Mouse (Mus musculus) megakaryocyte, embryonic 14.5 days (primary cell): ENCODE measurements at regions not wholly inside any gene's neighbourhood (a gene's known extent, or its start where the extent isn't known, plus 50 kb on each side); places are given as distances from the start of the nearest gene placed in this dataset.
A peak's percentile ranks its signal among the peaks of the same experiment; 100 is the strongest.

Experiments used
- H3K27me3 ChIP-seq: replicated peaks from 2 replicates; pipeline ENCODE3; 2012; ENCODE audit warnings: inconsistent platforms
- H3K36me3 ChIP-seq: replicated peaks from 2 replicates; pipeline ENCODE3; 2012; ENCODE audit warnings: low read length, inconsistent platforms, mixed read lengths
- H3K4me1 ChIP-seq: 2 replicates; pipeline ENCODE4 v1.6.1; 2012; ENCODE audit warnings: inconsistent platforms
- H3K4me3 ChIP-seq: replicated peaks from 2 replicates; pipeline ENCODE3; 2012; ENCODE audit warnings: moderate library complexity, mild to moderate bottlenecking, inconsistent platforms
- H3K9me3 ChIP-seq: 2 replicates; pipeline ENCODE4 v1.6.1; 2012; ENCODE audit warnings: inconsistent platforms
- FLI1 ChIP-seq: IDR thresholded peaks from 2 replicates; pipeline ENCODE4 v1.6.1; 2012; ENCODE audit warnings: low read length, inconsistent platforms, mixed read lengths
- GATA1 ChIP-seq: IDR thresholded peaks from 3 replicates; pipeline ENCODE4 v1.6.1; 2012; ENCODE audit warnings: mixed read lengths, low read length, inconsistent platforms, borderline replicate concordance

DNA sequence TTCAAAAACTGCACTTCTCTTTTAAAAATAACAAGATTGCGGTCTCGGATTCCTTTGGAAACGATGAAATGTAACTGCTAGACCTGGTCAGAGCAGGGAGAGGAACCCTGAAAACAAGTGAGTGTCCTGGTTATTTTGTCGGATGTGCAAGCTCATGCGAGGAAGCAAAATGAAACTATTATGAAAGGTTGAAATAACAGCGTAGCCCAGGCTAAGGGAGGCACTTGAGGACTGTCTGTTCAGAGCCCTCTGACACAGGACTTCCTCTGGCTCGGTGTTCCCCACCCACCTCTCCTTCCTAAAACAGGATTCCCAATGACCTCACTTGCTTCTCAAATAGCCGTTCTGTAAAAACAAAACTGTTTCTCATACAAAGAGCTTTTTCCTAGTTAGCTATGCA, 51.3 kb upstream of the S1pr1 start:
- Histone ChIP-seq H3K4me3 (peak overlapping the region; percentile 88), H3K9me3 (no peaks in the 10 kb centered on the region), H3K4me1 (peaks cover 60% of the 10 kb centered on the region), H3K36me3 (no peaks in the 10 kb centered on the region), H3K27me3 (no peaks in the 10 kb centered on the region)
- TF ChIP-seq GATA1 = no peak
- TF ChIP-seq FLI1 = no peak

DNA sequence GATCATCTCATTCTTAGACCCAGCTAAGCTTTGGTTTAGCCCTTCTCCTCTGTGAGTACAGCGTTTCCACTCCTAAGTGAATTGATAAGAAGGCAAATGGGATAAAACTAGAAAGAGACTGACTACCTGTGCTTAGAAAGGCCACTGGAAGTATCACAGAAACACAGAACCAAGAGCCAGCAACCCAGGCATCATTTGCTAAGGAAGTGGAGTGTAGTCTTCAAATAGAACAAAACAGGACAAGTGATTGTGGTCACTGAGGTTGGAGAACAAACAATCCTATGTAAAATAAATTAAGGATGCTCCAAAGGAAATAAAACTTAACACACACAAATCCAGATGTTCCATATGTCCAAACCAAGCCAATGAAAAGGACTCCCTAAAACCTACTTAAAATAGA, 53.4 kb upstream of the S1pr1 start:
- Histone ChIP-seq H3K9me3 (no peaks in the 10 kb centered on the region), H3K4me1 (peaks cover 61% of the 10 kb centered on the region), H3K36me3 (no peaks in the 10 kb centered on the region), H3K27me3 (no peaks in the 10 kb centered on the region), H3K4me3 (no peak overlapping the region)
- TF ChIP-seq GATA1 (no peak), FLI1 (no peak)

DNA sequence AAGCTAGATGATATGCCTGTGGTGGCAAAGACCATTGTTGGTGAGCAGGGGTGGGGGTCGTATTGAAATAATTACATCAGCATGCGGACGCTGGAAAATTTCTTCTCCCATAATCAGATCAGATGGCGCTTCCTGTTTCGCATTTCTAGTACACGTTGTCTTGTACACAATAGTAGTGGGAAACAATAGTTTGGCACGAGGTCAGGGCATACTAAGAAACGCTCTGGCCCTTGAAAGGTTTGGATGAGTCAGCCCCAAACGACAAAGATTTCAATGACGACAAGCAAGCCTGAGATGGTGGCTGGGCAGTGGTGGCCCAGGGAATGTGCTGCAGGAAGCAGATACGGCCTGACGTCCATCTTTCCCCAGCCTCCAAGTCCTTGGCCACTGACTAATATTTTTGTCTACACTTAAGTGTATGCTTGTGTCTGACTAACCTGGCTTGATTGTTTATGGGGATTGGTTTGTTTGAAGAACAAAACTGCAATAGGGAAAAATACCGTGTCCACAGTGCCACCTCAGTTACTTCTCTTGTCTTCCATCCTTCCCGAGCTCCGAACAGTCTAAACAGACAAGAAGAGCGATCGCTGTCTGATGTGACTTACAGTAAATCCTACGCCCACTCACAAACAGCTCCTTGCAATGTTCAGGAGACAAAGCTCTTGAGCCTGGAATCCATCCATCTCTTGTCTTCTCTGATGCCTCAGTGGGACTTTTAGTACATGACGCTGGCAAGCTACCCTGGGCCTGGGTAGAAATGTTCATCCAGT, 54.1 kb upstream of the S1pr1 start:
- TF ChIP-seq FLI1 (no peak), GATA1 (no peak)
- H3K9me3 ChIP-seq = no peaks in the 10 kb centered on the region
- peaks cover 58% of the 10 kb centered on the region for H3K4me1 ChIP-seq
- no peaks in the 10 kb centered on the region for H3K36me3 ChIP-seq
- peak overlapping the region; percentile 40 for H3K4me3 ChIP-seq
- H3K27me3 ChIP-seq = no peaks in the 10 kb centered on the region

DNA sequence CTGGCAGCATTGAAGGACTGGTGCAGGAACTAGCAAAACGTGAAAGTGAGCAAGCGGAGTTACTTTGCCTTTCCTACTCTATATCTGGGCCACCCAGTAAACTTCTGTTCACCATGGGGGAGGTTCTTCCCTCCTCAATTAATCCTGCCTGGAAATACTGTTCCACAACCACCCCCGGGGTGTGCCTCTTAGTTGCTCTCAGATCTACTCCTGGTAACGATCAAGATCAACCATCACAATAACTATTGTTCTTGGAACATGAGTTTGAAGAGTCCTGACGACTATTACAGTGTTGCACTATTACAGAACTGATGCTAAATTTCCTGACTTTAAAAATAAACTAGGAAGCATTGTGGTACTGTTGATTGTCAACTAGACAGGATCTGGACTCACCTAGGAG, 57.8 kb upstream of the S1pr1 start:
- Histone ChIP-seq H3K4me1 (peaks cover 42% of the 10 kb centered on the region), H3K9me3 (no peaks in the 10 kb centered on the region), H3K4me3 (no peak overlapping the region), H3K36me3 (no peaks in the 10 kb centered on the region), H3K27me3 (peaks cover 3% of the 10 kb centered on the region)
- TF ChIP-seq FLI1 (no peak), GATA1 (no peak)

DNA sequence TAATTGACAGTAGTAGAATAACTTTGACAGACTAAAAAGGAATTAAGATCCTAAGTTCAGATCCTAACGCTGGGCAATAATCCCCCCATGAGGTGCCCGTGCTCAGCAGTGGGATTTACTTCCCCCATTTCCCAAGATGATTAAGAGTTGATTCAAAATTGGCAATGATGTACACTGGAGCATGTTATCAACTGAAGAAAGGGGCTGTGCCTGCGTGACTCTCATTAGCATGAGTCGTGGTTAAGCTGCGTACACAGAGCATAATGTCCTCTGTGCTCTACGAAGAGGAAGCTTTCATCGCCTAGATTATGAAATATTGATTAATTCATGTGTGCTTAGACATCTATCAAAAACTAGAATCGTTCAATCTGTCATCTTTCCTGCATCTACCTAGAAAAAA, 59.4 kb upstream of the S1pr1 start:
- Histone ChIP-seq H3K4me1 (peaks cover 30% of the 10 kb centered on the region), H3K9me3 (no peaks in the 10 kb centered on the region), H3K4me3 (no peak overlapping the region), H3K36me3 (no peaks in the 10 kb centered on the region), H3K27me3 (peaks cover 3% of the 10 kb centered on the region)
- no peak for TF ChIP-seq FLI1
- TF ChIP-seq GATA1 = no peak

DNA sequence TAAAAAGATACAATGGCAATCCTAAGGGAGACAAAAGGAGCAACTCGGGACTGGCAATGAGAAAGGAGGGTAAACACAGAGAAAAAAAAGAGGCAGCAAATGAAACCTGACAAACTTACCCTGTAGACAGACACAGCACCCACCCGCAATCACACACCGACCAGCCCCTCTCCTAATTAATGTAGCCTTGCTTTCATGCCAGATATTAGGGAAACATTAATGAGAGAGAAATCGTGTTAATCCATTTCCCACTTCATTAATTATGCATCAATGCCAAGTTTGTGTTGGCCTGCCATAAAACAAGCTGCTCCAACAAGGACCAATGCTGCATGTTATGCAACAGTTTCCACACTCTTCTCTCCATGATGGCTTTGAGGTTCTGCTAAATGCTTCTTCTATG, 59.9 kb upstream of the S1pr1 start:
- Histone ChIP-seq H3K36me3 (no peaks in the 10 kb centered on the region), H3K4me1 (peaks cover 32% of the 10 kb centered on the region), H3K4me3 (no peak overlapping the region), H3K9me3 (no peaks in the 10 kb centered on the region), H3K27me3 (peaks cover 3% of the 10 kb centered on the region)
- TF ChIP-seq FLI1 (no peak), GATA1 (no peak)

DNA sequence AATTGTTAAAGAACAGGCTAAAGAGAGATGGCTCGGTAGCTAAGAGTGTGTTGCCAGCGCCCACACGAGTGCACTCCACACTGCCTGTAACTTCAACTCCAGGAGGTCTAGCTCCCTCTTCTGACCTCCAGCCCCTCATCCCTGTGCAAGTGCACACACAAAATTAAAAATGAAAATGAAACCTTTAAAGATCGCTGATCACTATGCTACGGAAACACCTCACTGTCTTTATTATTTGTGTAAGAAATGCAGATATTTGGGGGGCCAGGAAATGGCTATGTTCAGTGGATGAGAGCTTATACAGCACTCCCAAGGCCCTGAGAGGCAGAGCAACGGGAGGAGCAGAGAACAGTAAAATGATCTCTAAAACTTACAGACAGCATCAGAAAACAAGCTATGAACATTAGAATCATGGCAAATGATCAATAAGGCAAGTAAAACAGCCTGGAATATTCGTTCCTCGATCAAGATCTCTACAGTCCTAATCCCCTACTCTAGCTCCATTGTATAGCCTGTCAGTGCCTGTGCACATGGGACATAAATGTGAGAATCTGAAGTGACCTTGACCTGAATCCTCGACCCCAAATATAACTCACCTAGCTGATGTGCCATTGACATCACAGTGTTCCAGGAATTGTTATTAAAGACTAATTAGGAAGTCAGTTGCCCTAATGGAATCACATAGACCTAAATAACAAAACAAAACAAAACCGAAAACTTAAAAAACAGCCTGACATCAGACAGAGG, 64.4 kb upstream of the S1pr1 start:
- Histone ChIP-seq H3K36me3 (no peaks in the 10 kb centered on the region), H3K4me3 (no peak overlapping the region), H3K27me3 (peaks cover 3% of the 10 kb centered on the region), H3K9me3 (no peaks in the 10 kb centered on the region), H3K4me1 (peaks cover 20% of the 10 kb centered on the region)
- TF ChIP-seq FLI1 = no peak
- TF ChIP-seq GATA1 = no peak

DNA sequence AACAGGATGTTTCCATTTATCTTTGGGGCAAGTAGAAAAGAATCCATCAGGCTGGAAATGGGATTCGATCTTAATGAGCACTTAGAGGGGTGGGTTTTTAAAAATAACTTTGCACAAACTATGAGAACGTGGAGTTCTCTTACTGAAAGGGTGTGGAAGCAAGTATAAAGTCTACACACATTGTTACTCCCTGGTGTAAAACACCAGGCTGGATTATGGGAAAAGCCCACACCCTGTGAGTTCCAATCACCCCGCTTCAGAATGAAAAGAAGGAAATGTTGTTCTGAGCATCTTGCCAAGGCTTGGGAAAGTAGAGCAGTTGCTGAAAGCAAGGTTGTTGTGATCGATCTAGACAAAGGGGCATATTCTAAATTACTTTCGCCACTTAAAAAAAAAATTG, 65.0 kb upstream of the S1pr1 start:
- Histone ChIP-seq H3K4me3 (no peak overlapping the region), H3K9me3 (no peaks in the 10 kb centered on the region), H3K36me3 (no peaks in the 10 kb centered on the region), H3K27me3 (peaks cover 3% of the 10 kb centered on the region), H3K4me1 (peaks cover 17% of the 10 kb centered on the region)
- TF ChIP-seq GATA1 (no peak), FLI1 (no peak)

DNA sequence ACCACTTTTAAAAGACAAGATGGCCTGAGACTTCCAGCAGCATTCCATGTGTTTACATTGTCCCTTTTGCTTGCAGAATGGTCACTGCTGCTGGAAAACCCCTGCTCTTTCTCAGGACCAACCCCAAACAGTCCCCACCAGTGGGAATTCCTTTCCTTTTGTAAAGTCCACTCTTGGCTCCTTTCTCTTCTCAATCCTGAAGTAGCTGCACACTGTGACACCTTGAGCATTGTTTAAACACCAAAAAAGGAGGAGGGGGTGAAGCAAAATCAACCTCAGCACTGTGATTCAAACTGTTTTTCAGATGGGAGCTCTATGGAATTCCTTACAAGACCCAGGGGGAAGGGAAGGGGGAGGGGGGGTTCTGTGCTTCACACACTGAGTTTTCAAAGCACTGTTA, 67.9 kb upstream of the S1pr1 start:
- Histone ChIP-seq H3K36me3 (no peaks in the 10 kb centered on the region), H3K4me1 (peaks cover 17% of the 10 kb centered on the region), H3K9me3 (no peaks in the 10 kb centered on the region), H3K27me3 (no peaks in the 10 kb centered on the region), H3K4me3 (no peak overlapping the region)
- TF ChIP-seq FLI1 (no peak), GATA1 (no peak)

DNA sequence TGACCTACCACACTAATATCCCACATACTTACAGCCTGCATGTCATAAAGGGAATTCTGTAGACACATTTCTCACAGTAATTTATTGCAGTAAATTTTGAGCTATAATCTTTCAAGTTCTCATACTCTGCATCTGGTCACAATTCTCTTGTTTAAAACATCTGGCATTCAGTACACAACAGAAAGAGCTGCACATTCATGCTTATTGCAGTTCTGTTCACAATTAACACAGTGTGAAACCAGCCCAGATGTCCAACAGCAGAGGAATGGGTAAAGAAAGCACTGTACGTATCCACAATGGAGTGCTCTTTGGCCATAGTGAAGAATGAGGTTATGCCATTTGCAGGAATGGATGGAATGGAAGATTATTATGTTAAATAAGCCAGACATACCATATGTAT, 72.5 kb upstream of the S1pr1 start:
- TF ChIP-seq FLI1 = no peak
- TF ChIP-seq GATA1 = no peak
- Histone ChIP-seq H3K36me3 (no peaks in the 10 kb centered on the region), H3K27me3 (no peaks in the 10 kb centered on the region), H3K4me3 (no peak overlapping the region), H3K4me1 (peaks cover 28% of the 10 kb centered on the region), H3K9me3 (no peaks in the 10 kb centered on the region)
